Mouse (Mus musculus) erythroblast, adult 5-6 weeks (primary cell): ENCODE results near the gene Krtap5-4. TPM values are rescaled to one million over a fixed set of nuclear protein-coding genes. Genes with fewer than 3 reads are reported as not detected.

ENCODE experiments used
- total RNA-seq, 2 experiments: library from RNA; stranded (forward) in 1 of 2; stranded (reverse) in 1 of 2; fragments of 150-400 nt in 1 of 2; fragments of 200-764, 138-1000 nt in 1 of 2; gene quantifications; 2 replicates each; pipeline versions ENCODE4 v1.2.3 to v1.2.4; 2015 to 2017; ENCODE audit warnings: low replicate concordance in 2 of 2

The Krtap5-4 gene
- total RNA-seq, 2 experiments from 2014 or later, result not detected

Other genes with a start within 250 kb of the Krtap5-4 start
- gene Mob2, start 242.5 kb upstream of the Krtap5-4 start, total RNA-seq (2015; ENCODE audit: low replicate concordance), result 67.1 and 69.6 TPM in 2 replicates
- gene Mob2, start 242.5 kb upstream of the Krtap5-4 start, total RNA-seq (2017; ENCODE audit: low replicate concordance), result 75.1 and 76.9 TPM in 2 replicates
- gene Dusp8, start 207.7 kb upstream of the Krtap5-4 start, total RNA-seq (2015; ENCODE audit: low replicate concordance), result 13.3 and 22.2 TPM in 2 replicates
- gene Dusp8, start 207.7 kb upstream of the Krtap5-4 start, total RNA-seq (2017; ENCODE audit: low replicate concordance), result 14.7 and 15.9 TPM in 2 replicates
- not detected in 2 replicates for gene Gm45618, start 182.8 kb upstream of the Krtap5-4 start, total RNA-seq (2015; ENCODE audit: low replicate concordance)
- not detected in 2 replicates for gene Gm45618, start 182.8 kb upstream of the Krtap5-4 start, total RNA-seq (2017; ENCODE audit: low replicate concordance)
- gene Gm39115, start 167.5 kb upstream of the Krtap5-4 start, total RNA-seq (2015; ENCODE audit: low replicate concordance), result not detected in 2 replicates
- gene Gm39115, start 167.5 kb upstream of the Krtap5-4 start, total RNA-seq (2017; ENCODE audit: low replicate concordance), result not detected in 2 replicates
- gene Gm45337, start 158.9 kb upstream of the Krtap5-4 start, total RNA-seq (2015; ENCODE audit: low replicate concordance), result not detected in 2 replicates
- gene Gm45337, start 158.9 kb upstream of the Krtap5-4 start, total RNA-seq (2017; ENCODE audit: low replicate concordance), result not detected in 2 replicates
- gene Gm29735, start 146.4 kb upstream of the Krtap5-4 start, total RNA-seq (2015; ENCODE audit: low replicate concordance), result not detected in 2 replicates
- gene Gm29735, start 146.4 kb upstream of the Krtap5-4 start, total RNA-seq (2017; ENCODE audit: low replicate concordance), result not detected in 2 replicates
- gene Gm4553, start 137.8 kb upstream of the Krtap5-4 start, total RNA-seq (2015; ENCODE audit: low replicate concordance), result not detected in 2 replicates
- not detected in 2 replicates for gene Gm4553, start 137.8 kb upstream of the Krtap5-4 start, total RNA-seq (2017; ENCODE audit: low replicate concordance)
- not detected in 2 replicates for gene Krtap5-2, start 127.5 kb upstream of the Krtap5-4 start, total RNA-seq (2015; ENCODE audit: low replicate concordance)
- not detected in 2 replicates for gene Krtap5-2, start 127.5 kb upstream of the Krtap5-4 start, total RNA-seq (2017; ENCODE audit: low replicate concordance)
- gene Gm10153, start 113.2 kb upstream of the Krtap5-4 start, total RNA-seq (2015; ENCODE audit: low replicate concordance), result not detected in 2 replicates
- gene Gm10153, start 113.2 kb upstream of the Krtap5-4 start, total RNA-seq (2017; ENCODE audit: low replicate concordance), result not detected in 2 replicates
- gene Krtap5-3, start 102.2 kb upstream of the Krtap5-4 start, total RNA-seq (2015; ENCODE audit: low replicate concordance), result not detected in 2 replicates
- gene Krtap5-3, start 102.2 kb upstream of the Krtap5-4 start, total RNA-seq (2017; ENCODE audit: low replicate concordance), result not detected in 2 replicates
- gene Gm7579, start 91.7 kb upstream of the Krtap5-4 start, total RNA-seq (2015; ENCODE audit: low replicate concordance), result not detected in 2 replicates
- gene Gm7579, start 91.7 kb upstream of the Krtap5-4 start, total RNA-seq (2017; ENCODE audit: low replicate concordance), result not detected in 2 replicates
- not detected in 2 replicates for gene Krtap5-5, start 73.6 kb upstream of the Krtap5-4 start, total RNA-seq (2015; ENCODE audit: low replicate concordance)
- gene Krtap5-5, start 73.6 kb upstream of the Krtap5-4 start, total RNA-seq (2017; ENCODE audit: low replicate concordance), result not detected in 2 replicates
- gene Gm40460, start 62.5 kb upstream of the Krtap5-4 start, total RNA-seq (2015; ENCODE audit: low replicate concordance), result not detected in 2 replicates
- gene Gm40460, start 62.5 kb upstream of the Krtap5-4 start, total RNA-seq (2017; ENCODE audit: low replicate concordance), result not detected in 2 replicates
- gene Gm2431, start 45.2 kb upstream of the Krtap5-4 start, total RNA-seq (2015; ENCODE audit: low replicate concordance), result not detected in 2 replicates
- not detected in 2 replicates for gene Gm2431, start 45.2 kb upstream of the Krtap5-4 start, total RNA-seq (2017; ENCODE audit: low replicate concordance)
- gene Gm4559, start 29.2 kb upstream of the Krtap5-4 start, total RNA-seq (2015; ENCODE audit: low replicate concordance), result not detected in 2 replicates
- not detected in 2 replicates for gene Gm4559, start 29.2 kb upstream of the Krtap5-4 start, total RNA-seq (2017; ENCODE audit: low replicate concordance)
- not detected in 2 replicates for gene Krtap5-1, start 6.4 kb upstream of the Krtap5-4 start, total RNA-seq (2015; ENCODE audit: low replicate concordance)
- gene Krtap5-1, start 6.4 kb upstream of the Krtap5-4 start, total RNA-seq (2017; ENCODE audit: low replicate concordance), result not detected in 2 replicates
- gene Ifitm10, start 70.2 kb downstream of the Krtap5-4 start, total RNA-seq (2015; ENCODE audit: low replicate concordance), result 1.0 and 1.2 TPM in 2 replicates
- gene Ifitm10, start 70.2 kb downstream of the Krtap5-4 start, total RNA-seq (2017; ENCODE audit: low replicate concordance), result 0.42 TPM in 1 of 2 replicates, not detected in the other
- not detected in 2 replicates for gene Gm49369, start 79.1 kb downstream of the Krtap5-4 start, total RNA-seq (2015; ENCODE audit: low replicate concordance)
- gene Gm49369, start 79.1 kb downstream of the Krtap5-4 start, total RNA-seq (2017; ENCODE audit: low replicate concordance), result 121 and 215 TPM in 2 replicates
- gene Ctsd, start 84.5 kb downstream of the Krtap5-4 start, total RNA-seq (2015; ENCODE audit: low replicate concordance), result 138 and 155 TPM in 2 replicates
- gene Ctsd, start 84.5 kb downstream of the Krtap5-4 start, total RNA-seq (2017; ENCODE audit: low replicate concordance), result 126 and 150 TPM in 2 replicates
- gene Syt8, start 131.3 kb downstream of the Krtap5-4 start, total RNA-seq (2015; ENCODE audit: low replicate concordance), result not detected in 2 replicates
- gene Syt8, start 131.3 kb downstream of the Krtap5-4 start, total RNA-seq (2017; ENCODE audit: low replicate concordance), result not detected in 2 replicates
- 19.6 TPM in 1 of 2 replicates, not detected in the other for gene Tnni2, start 138.3 kb downstream of the Krtap5-4 start, total RNA-seq (2015; ENCODE audit: low replicate concordance)
- gene Tnni2, start 138.3 kb downstream of the Krtap5-4 start, total RNA-seq (2017; ENCODE audit: low replicate concordance), result 2.0 and 6.4 TPM in 2 replicates
- gene Lsp1, start 157.3 kb downstream of the Krtap5-4 start, total RNA-seq (2015; ENCODE audit: low replicate concordance), result 119 and 155 TPM in 2 replicates
- gene Lsp1, start 157.3 kb downstream of the Krtap5-4 start, total RNA-seq (2017; ENCODE audit: low replicate concordance), result 98.7 and 120 TPM in 2 replicates
- not detected in 2 replicates for gene Tnnt3, start 195.3 kb downstream of the Krtap5-4 start, total RNA-seq (2015; ENCODE audit: low replicate concordance)
- gene Tnnt3, start 195.3 kb downstream of the Krtap5-4 start, total RNA-seq (2017; ENCODE audit: low replicate concordance), result 2.0 TPM in 1 of 2 replicates, not detected in the other
- gene Mrpl23, start 229.1 kb downstream of the Krtap5-4 start, total RNA-seq (2015; ENCODE audit: low replicate concordance), result not detected in 2 replicates
- 3.7 and 8.1 TPM in 2 replicates for gene Mrpl23, start 229.1 kb downstream of the Krtap5-4 start, total RNA-seq (2017; ENCODE audit: low replicate concordance)